Mouse (Mus musculus) intestine, embryonic 16.5 days (tissue): ENCODE measurements at regions not wholly inside any gene's neighbourhood (a gene's known extent, or its start where the extent isn't known, plus 50 kb on each side); places are given as distances from the start of the nearest gene placed in this dataset.
A peak's percentile ranks its signal among the peaks of the same experiment; 100 is the strongest.

Experiments
- ATAC-seq: fragments of 200-750 bp; cut with Nextera tagmentation; 2 replicates; pipeline ENCODE4 v1.8.0; 2017; ENCODE audit warnings: moderate TSS enrichment, moderate library complexity
- H3K27ac ChIP-seq: fragments of 300-500 bp; sonication (generic); 2 replicates; pipeline ENCODE4 v1.5.1; 2014; ENCODE audit warnings: mild to moderate bottlenecking, low read length
- H3K27me3 ChIP-seq: fragments of 300-500 bp; sonication (generic); replicated peaks from 2 replicates; pipeline ENCODE4 v1.6.1; 2014; ENCODE audit warnings: low read length, control low read depth, mixed read lengths; ENCODE audit not compliant: control insufficient read depth, insufficient read depth
- H3K36me3 ChIP-seq: fragments of 300-500 bp; sonication (generic); 2 replicates; pipeline ENCODE4 v1.6.1; 2014; ENCODE audit warnings: low read length, control low read depth; ENCODE audit not compliant: control insufficient read depth, insufficient read depth
- H3K4me1 ChIP-seq: fragments of 300-500 bp; sonication (generic); 2 replicates; pipeline ENCODE4 v1.6.1; 2014; ENCODE audit warnings: low read length, control low read depth, mixed read lengths; ENCODE audit not compliant: control insufficient read depth, insufficient read depth
- H3K4me2 ChIP-seq: fragments of 300-500 bp; sonication (generic); 2 replicates; pipeline ENCODE4 v1.6.1; 2014; ENCODE audit warnings: low read depth, low read length, control low read depth
- H3K4me3 ChIP-seq: fragments of 300-500 bp; sonication (generic); 2 replicates; pipeline ENCODE4 v1.5.1; 2014; ENCODE audit warnings: mild to moderate bottlenecking, low read length
- H3K9ac ChIP-seq: fragments of 300-500 bp; sonication (generic); 2 replicates; pipeline ENCODE4 v1.6.1; 2014; ENCODE audit warnings: low read depth, low read length
- H3K9me3 ChIP-seq: fragments of 300-500 bp; sonication (generic); 2 replicates; pipeline ENCODE4 v1.6.1; 2016; ENCODE audit warnings: low read length, control low read depth; ENCODE audit not compliant: control insufficient read depth
- WGBS: fragments of 180-500 bp; shearing (Covaris S2); extraction: QIAGEN DNeasy Blood & Tissue Kit; methylation state at CpG from one replicate; pipeline ENCODE4 v1.1.7; 2014; 5-methylcytosine and 5-hydroxymethylcytosine counted together

GRCm38 (mm10) chr9:78769168-78769567 lies 153.8 kb downstream of the Cd109 start:
- Histone ChIP-seq H3K4me3 (no peak overlapping the region), H3K27ac (no peak overlapping the region), H3K27me3 (no peaks in the 10 kb centered on the region), H3K4me2 (no peak overlapping the region), H3K36me3 (no peaks in the 10 kb centered on the region), H3K4me1 (no peaks in the 10 kb centered on the region), H3K9ac (no peak overlapping the region), H3K9me3 (no peaks in the 10 kb centered on the region)
- 41% methylated on average over 5 of the region's 5 CpGs for WGBS
- no peak for ATAC-seq

- Histone ChIP-seq H3K9me3 (no peaks in the 10 kb centered on the region), H3K4me2 (no peak overlapping the region), H3K27ac (no peak overlapping the region), H3K27me3 (no peaks in the 10 kb centered on the region), H3K9ac (no peak overlapping the region), H3K4me1 (no peaks in the 10 kb centered on the region), H3K4me3 (no peak overlapping the region), H3K36me3 (no peaks in the 10 kb centered on the region)
- WGBS = 63% methylated on average over 3 of the region's 3 CpGs
- no peak for ATAC-seq
These were observed 158.6 kb downstream of the Cd109 start for GRCm38 (mm10) chr9:78773936-78774335.

DNA sequence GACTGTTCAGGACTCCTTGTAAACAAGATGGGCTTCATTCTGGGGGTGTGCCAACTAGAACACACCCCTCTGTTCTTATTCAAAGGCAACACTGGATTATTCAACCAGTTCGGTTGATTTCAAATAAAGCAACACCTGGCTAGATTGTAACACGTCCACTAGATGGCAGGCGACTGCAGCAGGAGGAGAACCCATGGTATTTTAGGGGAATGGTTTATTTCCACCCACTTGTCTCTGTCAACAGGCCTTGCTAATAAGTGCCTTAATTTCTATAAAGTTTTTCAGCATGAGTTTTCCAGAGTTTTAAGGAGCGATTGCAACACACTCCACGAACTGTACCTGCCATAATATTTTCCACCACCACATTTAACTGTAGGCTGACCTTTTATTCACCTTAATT lies 160.1 kb downstream of the Cd109 start:
- Histone ChIP-seq H3K27me3 (no peaks in the 10 kb centered on the region), H3K4me3 (no peak overlapping the region), H3K4me2 (no peak overlapping the region), H3K4me1 (no peaks in the 10 kb centered on the region), H3K36me3 (no peaks in the 10 kb centered on the region), H3K9ac (no peak overlapping the region), H3K27ac (no peak overlapping the region), H3K9me3 (no peaks in the 10 kb centered on the region)
- no peak for ATAC-seq
- 13% methylated on average over 5 of the region's 5 CpGs for WGBS

DNA sequence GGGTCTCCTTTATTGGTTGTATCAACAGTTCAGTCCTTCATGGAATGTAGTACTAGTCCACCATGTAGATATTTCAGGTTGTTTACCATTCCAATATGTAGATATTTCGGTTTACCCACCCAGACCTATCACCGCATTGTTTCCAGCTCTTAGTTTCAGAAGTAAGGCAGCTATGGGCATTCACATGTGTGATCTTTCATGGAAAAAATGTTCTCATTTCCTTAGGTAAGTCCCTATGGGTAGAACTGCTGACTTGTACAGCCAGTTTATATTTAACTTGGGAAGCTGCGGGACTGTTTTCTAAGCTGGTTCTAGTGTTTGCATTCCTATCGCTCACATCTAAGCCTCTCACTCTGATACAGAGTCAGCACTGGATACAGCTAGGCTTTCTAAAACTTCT lies 165.2 kb downstream of the Cd109 start:
- Histone ChIP-seq H3K9ac (no peak overlapping the region), H3K36me3 (no peaks in the 10 kb centered on the region), H3K4me2 (no peak overlapping the region), H3K9me3 (no peaks in the 10 kb centered on the region), H3K27me3 (no peaks in the 10 kb centered on the region), H3K27ac (no peak overlapping the region), H3K4me1 (no peaks in the 10 kb centered on the region), H3K4me3 (no peak overlapping the region)
- WGBS = 65% methylated on average over 4 of the region's 4 CpGs
- ATAC-seq = no peak

DNA sequence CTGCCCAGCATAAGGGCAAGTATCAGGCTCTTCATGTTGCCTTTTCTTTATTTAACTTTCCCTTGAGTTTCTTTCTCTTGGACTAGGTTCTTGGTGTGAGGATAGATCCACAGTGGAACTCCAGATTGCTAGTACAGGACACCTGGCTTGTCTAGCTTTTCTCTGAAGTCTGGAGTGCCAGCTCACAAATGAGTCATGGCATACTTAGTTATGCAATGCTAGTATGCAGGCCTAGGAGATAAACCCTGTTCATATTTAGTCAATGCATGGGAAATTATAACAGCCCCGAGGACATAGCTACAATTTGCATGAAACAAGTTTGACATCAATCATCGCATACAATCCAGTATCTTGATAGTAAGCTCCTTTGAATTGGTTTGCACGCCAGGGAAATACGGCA lies 167.0 kb downstream of the Cd109 start:
- Histone ChIP-seq H3K27ac (no peak overlapping the region), H3K4me2 (no peak overlapping the region), H3K36me3 (no peaks in the 10 kb centered on the region), H3K4me3 (no peak overlapping the region), H3K27me3 (no peaks in the 10 kb centered on the region), H3K4me1 (no peaks in the 10 kb centered on the region), H3K9ac (no peak overlapping the region), H3K9me3 (no peaks in the 10 kb centered on the region)
- 90% methylated on average over 4 of the region's 4 CpGs for whole genome bisulfite sequencing
- ATAC-seq = no peak

DNA sequence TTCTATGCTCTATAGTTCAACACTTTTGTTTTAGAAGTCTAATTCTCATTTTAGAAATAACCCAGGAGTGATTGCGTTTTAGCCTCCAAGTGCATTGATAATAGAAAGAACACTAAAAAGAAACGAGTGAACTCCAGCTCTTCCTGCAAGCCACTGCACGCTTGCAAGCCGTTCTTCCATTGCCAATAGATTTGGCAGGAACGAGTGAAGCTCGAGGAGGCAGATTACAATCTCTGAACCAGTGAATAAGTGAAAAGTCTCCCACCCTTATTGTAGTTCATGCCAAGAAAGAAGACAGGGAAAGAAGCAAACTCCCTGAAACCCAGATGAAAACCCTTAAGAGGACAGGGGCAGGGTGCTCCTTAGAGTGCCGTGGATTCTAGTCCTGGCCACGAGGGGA lies 167.5 kb downstream of the Cd109 start:
- H3K27ac ChIP-seq = no peak overlapping the region
- no peaks in the 10 kb centered on the region for H3K9me3 ChIP-seq
- ATAC-seq = no peak
- no peaks in the 10 kb centered on the region for H3K36me3 ChIP-seq
- no peak overlapping the region for H3K4me2 ChIP-seq
- H3K4me1 ChIP-seq = no peaks in the 10 kb centered on the region
- 72% methylated on average over 8 of the region's 8 CpGs for WGBS
- H3K4me3 ChIP-seq = no peak overlapping the region
- no peak overlapping the region for H3K9ac ChIP-seq
- no peaks in the 10 kb centered on the region for H3K27me3 ChIP-seq

DNA sequence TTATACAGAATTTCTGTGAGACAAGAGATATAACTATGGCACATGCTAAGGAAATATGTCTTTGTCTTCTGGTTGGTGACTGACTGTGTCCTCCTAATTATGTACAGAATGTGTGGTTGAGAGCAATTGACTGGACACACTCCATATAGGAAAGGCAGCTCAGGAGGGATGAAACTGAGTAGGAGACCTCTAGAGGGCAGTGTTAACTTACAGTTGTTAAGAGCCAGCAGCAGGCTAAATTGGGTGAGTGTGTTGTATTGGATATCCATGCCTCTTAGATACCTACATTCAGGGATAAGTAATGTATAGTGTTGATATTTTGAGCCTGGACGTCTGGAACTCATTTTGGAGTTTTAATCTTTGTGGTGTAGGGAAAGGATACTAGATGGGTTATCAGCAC lies 172.5 kb downstream of the Cd109 start:
- Histone ChIP-seq H3K27ac (no peak overlapping the region), H3K9me3 (no peaks in the 10 kb centered on the region), H3K27me3 (no peaks in the 10 kb centered on the region), H3K4me1 (no peaks in the 10 kb centered on the region), H3K4me3 (no peak overlapping the region), H3K9ac (no peak overlapping the region), H3K36me3 (no peaks in the 10 kb centered on the region), H3K4me2 (no peak overlapping the region)
- peak; percentile 70 for ATAC-seq
- WGBS = 4% methylated on average over 1 of the region's 1 CpGs

- Histone ChIP-seq H3K9ac (no peak overlapping the region), H3K9me3 (no peaks in the 10 kb centered on the region), H3K4me3 (no peak overlapping the region), H3K4me1 (no peaks in the 10 kb centered on the region), H3K4me2 (no peak overlapping the region), H3K27me3 (no peaks in the 10 kb centered on the region), H3K36me3 (no peaks in the 10 kb centered on the region), H3K27ac (no peak overlapping the region)
- no peak for ATAC-seq
These were observed 174.4 kb downstream of the Cd109 start for GRCm38 (mm10) chr9:78789703-78790102.

- Histone ChIP-seq H3K4me1 (no peaks in the 10 kb centered on the region), H3K27me3 (no peaks in the 10 kb centered on the region), H3K9me3 (no peaks in the 10 kb centered on the region), H3K9ac (no peak overlapping the region), H3K36me3 (no peaks in the 10 kb centered on the region), H3K4me2 (no peak overlapping the region), H3K27ac (no peak overlapping the region), H3K4me3 (no peak overlapping the region)
- ATAC-seq = no peak
- WGBS = 72% methylated on average over 2 of the region's 2 CpGs
These were observed 174.8 kb downstream of the Cd109 start for GRCm38 (mm10) chr9:78790155-78790554.

GRCm38 (mm10) chr9:78795801-78796200 lies 180.5 kb downstream of the Cd109 start:
- no peak for ATAC-seq
- no peaks in the 10 kb centered on the region for H3K36me3 ChIP-seq
- H3K4me1 ChIP-seq = no peaks in the 10 kb centered on the region
- 56% methylated on average over 1 of the region's 1 CpGs for WGBS
- no peak overlapping the region for H3K27ac ChIP-seq
- no peaks in the 10 kb centered on the region for H3K27me3 ChIP-seq
- H3K9me3 ChIP-seq = no peaks in the 10 kb centered on the region
- no peak overlapping the region for H3K4me2 ChIP-seq
- H3K9ac ChIP-seq = no peak overlapping the region
- H3K4me3 ChIP-seq = no peak overlapping the region
